Mouse (Mus musculus) kidney, embryonic 15.5 days (tissue): ENCODE measurements around the gene Tjp2. TPM values are rescaled to one million over a fixed set of nuclear protein-coding genes. Genes with fewer than 3 reads are reported as not detected.
"Not testable (repeated sequence)": the region's sequence is repeated elsewhere in the genome, so short reads cannot be mapped to it uniquely, and the experiment has no call there.

ENCODE experiments used
- ATAC-seq: fragments of 200-750 bp; cut with Nextera tagmentation; replicated peaks from 2 replicates; pipeline ENCODE4 v1.8.0; 2017; ENCODE audit warnings: moderate TSS enrichment; ENCODE audit not compliant: low FRiP score
- H3K27ac ChIP-seq: fragments of 300-500 bp; sonication (generic); 2 replicates; pipeline ENCODE4 v1.5.1; 2015; ENCODE audit warnings: mild to moderate bottlenecking, inconsistent platforms
- H3K27me3 ChIP-seq: fragments of 300-500 bp; sonication (generic); 2 replicates; pipeline ENCODE4 v1.6.1; 2015; ENCODE audit warnings: inconsistent platforms
- H3K36me3 ChIP-seq: fragments of 300-500 bp; sonication (generic); 2 replicates; pipeline ENCODE4 v1.6.1; 2015; ENCODE audit warnings: inconsistent platforms
- H3K4me1 ChIP-seq: fragments of 300-500 bp; sonication (generic); 2 replicates; pipeline ENCODE4 v1.6.1; 2015; ENCODE audit warnings: inconsistent platforms
- H3K4me2 ChIP-seq: fragments of 300-500 bp; sonication (generic); 2 replicates; pipeline ENCODE4 v1.6.1; 2015; ENCODE audit warnings: moderate library complexity, mild to moderate bottlenecking, inconsistent platforms
- H3K4me3 ChIP-seq: fragments of 300-500 bp; sonication (generic); replicated peaks from 2 replicates; pipeline ENCODE4 v1.5.1; 2015; ENCODE audit warnings: mild to moderate bottlenecking, inconsistent platforms
- H3K9ac ChIP-seq: fragments of 300-500 bp; sonication (generic); 2 replicates; pipeline ENCODE4 v1.6.1; 2015; ENCODE audit warnings: mild to moderate bottlenecking, inconsistent platforms
- H3K9me3 ChIP-seq: fragments of 300-500 bp; sonication (generic); replicated peaks from 2 replicates; pipeline ENCODE4 v1.6.1; 2016; ENCODE audit warnings: inconsistent platforms
- WGBS: fragments of 180-500 bp; shearing (Covaris S2); methylation state at CpG from one replicate; pipeline ENCODE4 v1.1.7; 2015; ENCODE audit warnings: mixed read lengths; 5-methylcytosine and 5-hydroxymethylcytosine counted together
- polyA plus RNA-seq: library from polyadenylated mRNA; unstranded; fragments of >200 nt; fragmentation: Nextera tagmentation; extraction: Ambion mirVana; gene quantifications from 2 replicates; pipeline ENCODE4 v1.2.1, GENCODE M21; 2015

Tjp2 gene
- polyA plus RNA-seq, 1 experiment from 2014 or later, result 31.3 TPM

- Histone ChIP-seq H3K27me3 (no peaks in the 10 kb centered on the region), H3K4me2 (no peak overlapping the region), H3K27ac (no peak overlapping the region), H3K36me3 (no peaks in the 10 kb centered on the region), H3K9ac (no peak overlapping the region), H3K4me3 (no peak overlapping the region), H3K9me3 (0 out of 2 replicates have a peak, but pooled peaks cover 6% of the 10 kb centered on the region), H3K4me1 (no peaks in the 10 kb centered on the region)
- ATAC-seq, result no peak
- WGBS, result 65% methylated on average over 11 of the region's 11 CpGs
These were observed 26.0 kb downstream of the Tjp2 start for GRCm38 (mm10) chr19:24198676-24199303.

GRCm38 (mm10) chr19:24197338-24197737, 27.5 kb downstream of the Tjp2 start:
- Histone ChIP-seq H3K9ac (no peak overlapping the region), H3K4me1 (no peaks in the 10 kb centered on the region), H3K4me2 (no peak overlapping the region), H3K4me3 (no peak overlapping the region), H3K36me3 (no peaks in the 10 kb centered on the region), H3K9me3 (0 out of 2 replicates have a peak, but pooled peaks cover 6% of the 10 kb centered on the region), H3K27ac (no peak overlapping the region), H3K27me3 (no peaks in the 10 kb centered on the region)
- no peak for ATAC-seq
- 71% methylated on average over 3 of the region's 3 CpGs for WGBS

GRCm38 (mm10) chr19:24195224-24195623, 29.6 kb downstream of the Tjp2 start:
- Histone ChIP-seq H3K4me1 (no peaks in the 10 kb centered on the region), H3K4me3 (no peak overlapping the region), H3K36me3 (no peaks in the 10 kb centered on the region), H3K27me3 (no peaks in the 10 kb centered on the region), H3K4me2 (no peak overlapping the region), H3K27ac (0 out of 2 replicates have a peak overlapping the region, but pooled peaks have one; percentile 41), H3K9ac (no peak overlapping the region), H3K9me3 (0 out of 2 replicates have a peak, but pooled peaks cover 6% of the 10 kb centered on the region)
- no peak for ATAC-seq
- 53% methylated on average over 7 of the region's 7 CpGs for WGBS

DNA sequence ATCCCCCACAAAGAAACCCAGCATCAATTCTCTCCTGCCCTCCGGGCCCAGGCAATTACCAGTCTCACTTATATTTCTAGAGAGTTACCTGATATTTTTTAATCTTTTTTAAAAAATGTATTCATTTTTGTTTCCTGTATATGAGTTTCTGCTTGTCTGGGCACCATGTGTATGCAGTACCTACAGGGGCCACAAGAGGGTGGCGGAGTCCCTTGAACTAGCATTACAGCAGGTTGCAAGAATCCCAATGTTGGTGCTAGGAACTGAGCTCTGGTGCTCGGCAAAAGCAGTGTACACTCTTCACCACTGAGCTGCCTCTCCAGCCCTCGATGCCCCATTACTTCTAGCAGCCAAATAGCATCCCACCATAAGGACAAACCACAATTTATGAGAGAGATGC, 30.6 kb downstream of the Tjp2 start:
- Histone ChIP-seq H3K4me1 (no peaks in the 10 kb centered on the region), H3K27ac (no peak overlapping the region), H3K4me3 (no peak overlapping the region), H3K9ac (no peak overlapping the region), H3K27me3 (no peaks in the 10 kb centered on the region), H3K9me3 (0 out of 2 replicates have a peak, but pooled peaks cover 6% of the 10 kb centered on the region), H3K36me3 (no peaks in the 10 kb centered on the region), H3K4me2 (no peak overlapping the region)
- 95% methylated on average over 4 of the region's 4 CpGs for WGBS
- ATAC-seq, result no peak

DNA sequence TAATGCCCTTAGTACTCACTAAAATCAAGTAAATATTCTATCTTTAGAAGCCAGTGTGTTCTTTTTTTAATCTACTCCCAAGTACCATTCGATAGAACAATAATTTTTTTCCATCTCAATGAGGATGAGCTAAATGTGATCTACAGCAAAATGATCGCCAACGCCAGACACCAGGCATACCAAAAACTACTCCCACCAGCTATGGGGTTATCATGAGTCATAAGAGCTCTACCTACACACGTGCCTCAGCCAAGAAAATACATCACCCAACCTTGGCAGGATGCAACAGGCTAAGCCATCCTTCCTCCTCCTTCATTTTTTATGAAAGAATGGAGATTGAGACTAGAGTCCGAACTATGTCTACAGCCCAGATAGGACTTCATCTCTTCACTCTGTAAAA, 31.9 kb downstream of the Tjp2 start:
- Histone ChIP-seq H3K36me3 (no peaks in the 10 kb centered on the region), H3K4me2 (no peak overlapping the region), H3K4me3 (no peak overlapping the region), H3K27me3 (no peaks in the 10 kb centered on the region), H3K27ac (no peak overlapping the region), H3K4me1 (no peaks in the 10 kb centered on the region), H3K9ac (no peak overlapping the region), H3K9me3 (0 out of 2 replicates have a peak, but pooled peaks cover 6% of the 10 kb centered on the region)
- no peak for ATAC-seq
- WGBS, result 89% methylated on average over 5 of the region's 5 CpGs

GRCm38 (mm10) chr19:24187791-24188190, 37.0 kb downstream of the Tjp2 start:
- Histone ChIP-seq H3K27ac (no peak overlapping the region), H3K4me3 (no peak overlapping the region), H3K9me3 (no peaks in the 10 kb centered on the region), H3K27me3 (no peaks in the 10 kb centered on the region), H3K9ac (no peak overlapping the region), H3K4me2 (no peak overlapping the region), H3K36me3 (no peaks in the 10 kb centered on the region), H3K4me1 (no peaks in the 10 kb centered on the region)
- ATAC-seq, result no peak
- 78% methylated on average over 2 of the region's 2 CpGs for WGBS

- H3K27ac ChIP-seq, H3K4me3 ChIP-seq, ATAC-seq, H3K36me3 ChIP-seq, H3K4me2 ChIP-seq, H3K9me3 ChIP-seq, H3K4me1 ChIP-seq, H3K27me3 ChIP-seq, H3K9ac ChIP-seq: not testable (repeated sequence)
- WGBS, result 81% methylated on average over 1 of the region's 1 CpGs
These were observed 37.5 kb downstream of the Tjp2 start for GRCm38 (mm10) chr19:24187358-24187757.

DNA sequence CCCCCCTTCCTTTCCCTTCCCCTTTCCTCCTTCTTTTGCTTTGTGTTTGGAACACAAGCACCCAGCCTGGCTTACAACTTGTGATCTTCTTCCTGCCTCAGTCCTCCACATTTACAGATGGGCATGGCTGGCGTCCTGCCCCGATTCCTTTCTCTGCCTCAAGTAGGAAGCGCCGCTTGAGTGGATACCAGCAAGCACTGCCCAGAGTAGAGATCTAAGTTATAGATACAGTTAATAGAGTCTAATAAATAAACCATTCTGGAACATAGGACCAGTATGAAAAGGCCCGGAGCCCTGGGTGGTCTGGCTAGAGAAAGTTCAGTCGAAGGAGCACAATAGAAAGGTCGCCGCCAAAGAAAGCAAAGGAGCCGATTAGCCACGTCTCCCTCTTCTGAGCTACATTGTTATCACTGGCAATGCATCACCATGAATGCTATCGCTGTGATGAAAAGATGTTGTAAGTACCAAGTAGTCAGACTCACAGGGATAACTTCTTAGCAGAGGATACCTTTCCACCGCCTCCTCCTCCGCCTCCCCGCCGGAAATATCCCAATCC, 41.1 kb downstream of the Tjp2 start:
- peak; percentile 52; the same call in 1 of the 2 replicates for ATAC-seq
- H3K9me3 ChIP-seq, result no peaks in the 10 kb centered on the region
- no peaks in the 10 kb centered on the region for H3K27me3 ChIP-seq
- no peak overlapping the region for H3K9ac ChIP-seq
- H3K4me1 ChIP-seq, result no peaks in the 10 kb centered on the region
- peak overlapping the region; percentile 66 for H3K27ac ChIP-seq
- no peak overlapping the region for H3K4me2 ChIP-seq
- H3K4me3 ChIP-seq, result no peak overlapping the region
- H3K36me3 ChIP-seq, result no peaks in the 10 kb centered on the region
- 72% methylated on average over 15 of the region's 15 CpGs for WGBS

GRCm38 (mm10) chr19:24180415-24180814, 44.4 kb downstream of the Tjp2 start:
- peaks cover 2% of the 10 kb centered on the region for H3K4me1 ChIP-seq
- WGBS, result 69% methylated on average over 8 of the region's 8 CpGs
- no peak overlapping the region for H3K9ac ChIP-seq
- H3K4me3 ChIP-seq, result no peak overlapping the region
- H3K27me3 ChIP-seq, result no peaks in the 10 kb centered on the region
- no peaks in the 10 kb centered on the region for H3K9me3 ChIP-seq
- H3K27ac ChIP-seq, result no peak overlapping the region
- no peak for ATAC-seq
- no peaks in the 10 kb centered on the region for H3K36me3 ChIP-seq
- no peak overlapping the region for H3K4me2 ChIP-seq

DNA sequence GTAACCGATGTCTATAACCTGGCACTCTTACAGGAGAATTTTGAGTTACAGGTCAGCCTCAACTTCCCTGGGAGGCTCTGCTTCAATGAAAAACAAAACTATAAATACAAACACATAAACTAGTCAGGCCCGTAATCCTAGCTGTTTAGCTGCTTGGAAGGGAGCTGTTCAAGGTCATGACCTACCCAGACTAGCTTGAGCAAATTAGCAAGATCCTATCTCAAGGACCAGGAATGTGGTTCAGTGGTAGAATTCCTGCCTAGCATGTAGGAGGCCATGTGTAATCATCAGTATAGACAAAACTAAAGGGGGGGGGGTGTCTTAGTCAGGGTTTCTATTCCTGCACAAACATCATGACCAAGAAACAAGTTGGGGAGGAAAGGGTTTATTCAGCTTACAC, 46.7 kb downstream of the Tjp2 start:
- ATAC-seq, result no peak
- H3K27me3 ChIP-seq, result no peaks in the 10 kb centered on the region
- H3K4me2 ChIP-seq, result no peak overlapping the region
- no peak overlapping the region for H3K27ac ChIP-seq
- peaks cover 18% of the 10 kb centered on the region for H3K4me1 ChIP-seq
- WGBS, result 61% methylated on average over 2 of the region's 2 CpGs
- H3K36me3 ChIP-seq, result no peaks in the 10 kb centered on the region
- H3K4me3 ChIP-seq, result no peak overlapping the region
- H3K9me3 ChIP-seq, result no peaks in the 10 kb centered on the region
- H3K9ac ChIP-seq, result no peak overlapping the region

DNA sequence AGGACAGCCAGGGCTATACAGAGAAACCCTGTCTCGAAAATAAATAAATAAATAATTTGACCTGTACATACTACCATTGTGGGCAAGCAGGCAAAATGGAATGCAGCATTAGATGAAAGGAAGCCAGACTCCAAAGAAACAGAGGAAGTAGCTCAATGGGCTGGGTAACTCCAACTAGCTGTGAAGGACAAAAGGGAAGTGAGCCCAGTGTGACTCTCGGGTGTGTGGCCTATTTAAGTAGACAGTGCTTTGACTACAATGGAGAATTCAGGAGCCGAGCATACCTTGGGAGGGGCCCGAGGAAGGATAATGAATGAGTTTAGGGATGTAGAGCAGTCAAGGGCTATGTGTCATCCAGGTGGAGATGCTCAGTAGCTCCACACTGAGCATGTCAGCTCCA, 48.1 kb downstream of the Tjp2 start:
- WGBS, result 86% methylated on average over 4 of the region's 4 CpGs

GRCm38 (mm10) chr19:24174896-24175295, 49.9 kb downstream of the Tjp2 start:
- Histone ChIP-seq H3K4me3 (peak overlapping the region; percentile 71), H3K27me3 (no peaks in the 10 kb centered on the region), H3K4me2 (peak overlapping the region; percentile 81), H3K36me3 (no peaks in the 10 kb centered on the region), H3K9ac (peak overlapping the region; percentile 70; the same call in 1 of the 2 replicates), H3K9me3 (no peaks in the 10 kb centered on the region), H3K27ac (peak overlapping the region; percentile 85), H3K4me1 (peaks cover 25% of the 10 kb centered on the region)
- ATAC-seq, result no peak
- 7% methylated on average over 13 of the region's 13 CpGs for WGBS

More for the DNA sequence above, 48.1 kb downstream of the Tjp2 start:
- H3K36me3 ChIP-seq, result no peaks in the 10 kb centered on the region
- H3K9ac ChIP-seq, result no peak overlapping the region
- H3K4me2 ChIP-seq, result no peak overlapping the region
- no peak overlapping the region for H3K4me3 ChIP-seq
- no peaks in the 10 kb centered on the region for H3K9me3 ChIP-seq
- no peaks in the 10 kb centered on the region for H3K27me3 ChIP-seq
- H3K27ac ChIP-seq, result no peak overlapping the region
- ATAC-seq, result no peak
- peaks cover 25% of the 10 kb centered on the region for H3K4me1 ChIP-seq
